Mouse (Mus musculus): ENCODE results near the gene U2af1. TPM values are rescaled to one million over a fixed set of nuclear protein-coding genes. Genes with fewer than 3 reads are reported as not detected.
"Not testable (repeated sequence)": the region's sequence is repeated elsewhere in the genome, so short reads cannot be mapped to it uniquely, and the experiment has no call there.

Gene U2af1
- polyA plus RNA-seq (2015; fragmentation: Nextera tagmentation; extraction: Ambion mirVana): 266 and 267 TPM in 2 replicates

DNA sequence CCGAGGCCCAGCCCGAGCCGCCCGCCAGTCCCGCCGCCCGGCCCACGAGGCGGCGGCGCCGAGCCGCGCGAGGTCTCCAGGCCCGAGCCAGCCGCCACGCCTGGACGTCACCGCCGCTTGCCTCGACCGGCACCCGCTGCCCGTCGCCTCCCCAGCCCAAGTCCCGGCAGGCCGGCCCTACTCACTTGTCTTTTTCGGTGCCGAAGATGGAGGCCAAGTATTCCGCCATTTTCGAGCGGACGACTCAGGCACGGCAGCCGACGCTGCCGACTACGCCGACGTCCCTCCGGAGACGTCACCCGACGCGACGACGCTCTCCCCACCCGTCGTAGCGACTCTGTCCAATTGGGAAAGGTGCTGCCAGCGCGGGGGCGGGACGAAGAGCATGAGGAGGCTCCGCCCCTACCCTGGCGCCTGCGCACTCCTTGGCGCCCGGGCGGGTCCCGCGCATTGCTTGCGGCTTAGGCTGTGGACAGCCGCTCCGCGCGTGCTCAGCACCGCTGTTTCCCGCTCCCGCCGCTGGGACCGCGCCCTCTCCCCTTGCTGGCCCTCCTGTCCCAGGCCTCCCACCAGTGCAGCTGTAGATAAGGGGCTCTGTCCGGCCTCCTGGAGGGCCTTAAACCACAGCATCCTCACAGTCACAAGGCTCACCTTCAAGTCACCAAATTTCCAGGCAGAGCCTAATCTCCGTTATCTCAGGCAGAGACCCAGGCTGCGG is at the start of gene U2af1:
U2af1 (minus strand) TSS at position 425 of the 718 bp plus-strand sequence.
- ATAC-seq: peak; percentile 98
- WGBS: under 1% methylated on average over 72 of the region's 77 CpGs
- Histone ChIP-seq H3K27me3 (replicated peaks; ENCODE audit: control insufficient read depth, insufficient read depth, low read length) (no peaks in the 10 kb centered on the region), H3K27ac (ENCODE audit: low read length) (peak within 1 kb of the TSS; percentile 73), H3K9me3 (ENCODE audit: control insufficient read depth, low read length) (no peaks in the 10 kb centered on the region), H3K4me3 (replicated peaks; ENCODE audit: low read length) (peak within 1 kb of the TSS; percentile 49), H3K9ac (replicated peaks; ENCODE audit: low read depth, low read length) (peak within 1 kb of the TSS; percentile 80), H3K4me2 (ENCODE audit: low read length) (peak within 1 kb of the TSS; percentile 74), H3K36me3 (ENCODE audit: control insufficient read depth, insufficient read depth) (peaks cover 9% of the 10 kb centered on the region), H3K4me1 (replicated peaks; ENCODE audit: control insufficient read depth, insufficient read depth, low read length) (peaks cover 18% of the 10 kb centered on the region)

DNA sequence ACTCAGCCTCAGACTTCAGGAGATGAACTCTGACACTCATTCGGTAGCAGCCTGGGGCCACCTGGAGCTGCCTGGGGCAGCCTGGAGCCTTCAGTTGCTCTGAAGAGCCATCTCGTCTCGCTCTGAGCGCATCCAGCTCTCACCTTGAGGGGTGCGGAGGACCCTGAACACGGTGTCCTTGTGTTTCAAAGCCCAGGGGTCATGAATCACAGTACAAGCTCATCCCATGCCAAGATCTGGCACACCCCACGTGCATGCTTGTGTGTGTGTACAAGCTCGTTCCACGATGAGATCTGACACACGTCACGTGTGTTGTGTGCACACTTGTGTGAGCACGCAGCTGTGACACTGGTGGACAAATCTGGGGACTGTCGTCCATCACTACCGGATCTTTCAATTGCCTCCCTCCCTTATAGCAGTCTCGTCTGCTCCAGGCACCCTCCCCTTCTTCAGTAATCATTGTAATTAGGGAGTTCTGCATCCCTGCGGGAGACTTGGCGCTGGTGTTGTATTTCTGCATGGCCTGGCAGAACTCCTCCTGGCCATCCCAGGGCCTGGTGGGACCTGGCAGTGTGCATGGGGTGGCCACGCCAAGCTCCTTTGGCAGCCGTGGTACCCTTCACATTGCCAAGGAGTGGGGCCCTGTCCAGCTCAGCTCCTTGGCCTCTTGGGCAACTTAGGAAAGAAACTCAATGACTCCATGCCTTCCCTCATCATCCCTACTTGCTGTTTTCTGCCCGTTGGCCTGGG is 46.8 kb upstream of the U2af1 start:
- Histone ChIP-seq H3K4me3 (replicated peaks; ENCODE audit: low read length) (no peak overlapping the region), H3K4me1 (replicated peaks; ENCODE audit: control insufficient read depth, insufficient read depth, low read length) (peaks cover 12% of the 10 kb centered on the region), H3K9me3 (ENCODE audit: control insufficient read depth, low read length) (no peaks in the 10 kb centered on the region), H3K27me3 (replicated peaks; ENCODE audit: control insufficient read depth, insufficient read depth, low read length) (no peaks in the 10 kb centered on the region), H3K4me2 (ENCODE audit: low read length) (no peak overlapping the region), H3K9ac (replicated peaks; ENCODE audit: low read depth, low read length) (no peak overlapping the region), H3K27ac (ENCODE audit: low read length) (no peak overlapping the region), H3K36me3 (ENCODE audit: control insufficient read depth, insufficient read depth) (no peaks in the 10 kb centered on the region)
- 58% methylated on average over 20 of the region's 20 CpGs for WGBS
- peak; percentile 73 for ATAC-seq

DNA sequence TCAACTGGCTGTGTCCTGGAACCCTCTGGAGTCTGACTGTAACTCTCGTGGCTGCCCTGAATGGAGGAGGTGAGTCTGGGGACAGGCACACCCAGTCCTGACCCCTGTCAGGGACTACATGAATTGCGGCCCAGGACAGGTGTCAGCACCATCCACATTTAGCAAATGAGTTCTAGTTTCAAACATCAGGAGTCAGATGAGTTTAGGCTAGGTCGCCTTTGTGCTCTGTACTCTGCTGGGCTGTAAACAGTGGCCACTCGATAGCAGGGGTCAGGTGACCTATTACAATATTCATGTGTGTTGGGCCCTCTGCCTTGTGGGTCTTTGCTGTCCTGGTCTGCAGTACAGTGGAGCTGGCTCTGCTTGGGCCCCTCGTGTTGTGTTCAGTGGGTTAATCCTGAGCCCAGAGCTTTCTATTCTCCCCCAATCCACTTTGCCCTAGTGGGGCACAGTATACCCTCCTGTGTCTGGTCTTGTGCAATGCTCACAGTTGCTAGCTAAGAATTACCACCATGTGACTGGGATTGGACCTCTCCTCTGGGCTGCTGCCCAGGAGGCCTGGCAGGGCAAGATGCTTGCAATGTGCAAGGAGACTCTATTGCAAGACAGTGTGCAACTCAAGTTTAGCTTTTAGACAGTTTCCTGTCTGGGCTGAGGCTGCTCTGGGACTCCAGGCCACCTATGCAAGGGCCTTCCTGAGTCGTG is 44.7 kb upstream of the U2af1 start:
- 80% methylated on average over 6 of the region's 6 CpGs for WGBS

DNA sequence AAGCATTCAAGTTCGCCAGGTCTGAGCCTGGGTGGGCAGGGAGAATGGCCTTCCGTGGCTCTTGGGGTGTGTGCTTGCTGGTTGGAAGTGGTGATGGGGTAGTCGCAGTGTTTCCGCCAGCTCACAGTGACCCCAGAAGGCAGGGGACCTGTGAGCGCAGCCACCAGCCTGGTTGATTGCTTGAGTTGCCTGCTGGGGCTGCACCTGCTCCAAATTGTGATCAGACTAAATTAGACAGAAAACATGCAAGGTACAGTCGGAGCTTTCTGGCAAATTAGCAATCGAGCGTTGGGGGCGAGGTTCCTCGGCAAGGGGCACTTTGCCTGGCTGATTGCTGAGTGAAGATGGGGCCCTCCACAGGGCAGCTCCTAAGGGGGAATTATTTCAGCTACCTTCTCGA is 39.7 kb upstream of the U2af1 start:
- WGBS: 42% methylated on average over 11 of the region's 11 CpGs

More for the DNA sequence above, 44.7 kb upstream of the U2af1 start:
- Histone ChIP-seq H3K9ac (replicated peaks; ENCODE audit: low read depth, low read length) (no peak overlapping the region), H3K4me1 (replicated peaks; ENCODE audit: control insufficient read depth, insufficient read depth, low read length) (peaks cover 10% of the 10 kb centered on the region), H3K4me2 (ENCODE audit: low read length) (no peak overlapping the region), H3K9me3 (ENCODE audit: control insufficient read depth, low read length) (no peaks in the 10 kb centered on the region), H3K36me3 (ENCODE audit: control insufficient read depth, insufficient read depth) (no peaks in the 10 kb centered on the region), H3K27me3 (replicated peaks; ENCODE audit: control insufficient read depth, insufficient read depth, low read length) (no peaks in the 10 kb centered on the region), H3K27ac (ENCODE audit: low read length) (no peak overlapping the region), H3K4me3 (replicated peaks; ENCODE audit: low read length) (no peak overlapping the region)
- ATAC-seq: no peak

DNA sequence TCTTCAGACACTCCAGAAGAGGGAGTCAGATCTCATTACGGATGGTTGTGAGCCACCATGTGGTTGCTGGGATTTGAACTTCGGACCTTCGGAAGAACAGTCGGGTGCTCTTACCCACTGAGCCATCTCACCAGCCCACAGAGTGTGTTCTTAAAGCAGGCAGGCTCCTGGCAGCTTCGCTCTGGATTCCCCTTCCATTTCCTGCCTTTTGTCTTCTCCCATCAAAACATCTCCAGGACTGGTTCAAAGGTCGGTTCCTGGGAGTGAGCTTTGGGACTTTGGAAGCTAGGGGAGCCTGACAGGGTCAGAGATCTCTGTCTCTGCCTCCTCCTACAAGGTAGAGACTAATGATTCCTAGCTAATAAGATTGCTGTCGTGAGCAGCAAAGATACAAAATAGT is 36.7 kb upstream of the U2af1 start:
- WGBS: 82% methylated on average over 6 of the region's 7 CpGs
- H3K9me3 ChIP-seq (ENCODE audit: control insufficient read depth, low read length); H3K27me3 ChIP-seq (replicated peaks; ENCODE audit: control insufficient read depth, insufficient read depth, low read length): not testable (repeated sequence)

More for the DNA sequence above, 39.7 kb upstream of the U2af1 start:
- Histone ChIP-seq H3K9me3 (ENCODE audit: control insufficient read depth, low read length) (no peaks in the 10 kb centered on the region), H3K36me3 (ENCODE audit: control insufficient read depth, insufficient read depth) (no peaks in the 10 kb centered on the region), H3K4me2 (ENCODE audit: low read length) (no peak overlapping the region), H3K27ac (ENCODE audit: low read length) (peak overlapping the region; percentile 39), H3K4me1 (replicated peaks; ENCODE audit: control insufficient read depth, insufficient read depth, low read length) (peaks cover 13% of the 10 kb centered on the region), H3K4me3 (replicated peaks; ENCODE audit: low read length) (no peak overlapping the region), H3K9ac (replicated peaks; ENCODE audit: low read depth, low read length) (no peak overlapping the region), H3K27me3 (replicated peaks; ENCODE audit: control insufficient read depth, insufficient read depth, low read length) (no peaks in the 10 kb centered on the region)
- ATAC-seq: peak; percentile 49; the same call in 1 of the 2 replicates

DNA sequence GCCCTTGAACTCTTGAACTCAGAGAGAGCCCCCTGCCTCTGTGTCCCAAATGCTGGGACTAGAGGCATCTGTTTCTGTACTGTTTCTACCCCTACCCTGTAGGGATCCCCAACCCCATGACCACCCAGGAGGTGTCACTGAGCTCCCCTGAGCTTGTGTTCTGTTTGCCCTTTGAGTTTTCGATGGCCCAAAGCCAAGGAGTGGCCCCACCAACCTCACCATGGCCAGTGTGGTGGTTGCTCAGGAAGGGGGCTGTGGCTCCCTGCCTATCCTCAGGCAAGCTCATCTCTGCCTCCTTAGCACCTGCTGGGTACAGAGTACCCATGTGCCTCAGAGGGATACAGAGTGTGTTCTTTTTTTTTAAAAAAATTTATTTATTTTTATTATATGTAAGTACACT is 36.3 kb upstream of the U2af1 start:
- WGBS: 85% methylated on average over 1 of the region's 1 CpGs
- ATAC-seq: no peak
- H3K9me3 ChIP-seq (ENCODE audit: control insufficient read depth, low read length): no peaks in the 10 kb centered on the region

More for the DNA sequence above, 36.7 kb upstream of the U2af1 start:
- not testable (repeated sequence) for H3K4me2 ChIP-seq (ENCODE audit: low read length); H3K27ac ChIP-seq (ENCODE audit: low read length); H3K36me3 ChIP-seq (ENCODE audit: control insufficient read depth, insufficient read depth); H3K9ac ChIP-seq (replicated peaks; ENCODE audit: low read depth, low read length); H3K4me3 ChIP-seq (replicated peaks; ENCODE audit: low read length); ATAC-seq
- peaks cover 17% of the 10 kb centered on the region for H3K4me1 ChIP-seq (replicated peaks; ENCODE audit: control insufficient read depth, insufficient read depth, low read length)

DNA sequence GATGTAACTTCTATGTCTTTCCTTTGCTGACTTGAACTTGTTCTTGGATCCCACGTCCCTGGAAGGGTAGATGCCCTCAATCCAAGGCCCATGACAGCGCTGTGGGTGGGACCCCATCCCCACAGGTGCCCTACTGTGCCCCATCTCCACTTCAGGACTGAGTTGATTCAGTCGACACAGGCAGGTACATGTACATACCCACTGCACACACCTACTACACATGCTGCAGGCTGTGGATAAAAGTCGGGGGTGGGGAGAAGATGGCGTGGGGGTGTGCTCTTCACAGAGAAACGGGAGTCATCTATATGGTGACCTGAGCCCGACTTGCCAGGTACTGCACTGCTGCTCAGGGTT is 35.3 kb upstream of the U2af1 start:
- WGBS: 70% methylated on average over 7 of the region's 7 CpGs

More for the DNA sequence above, 36.3 kb upstream of the U2af1 start:
- H3K27me3 ChIP-seq (replicated peaks; ENCODE audit: control insufficient read depth, insufficient read depth, low read length): no peaks in the 10 kb centered on the region
- H3K36me3 ChIP-seq (ENCODE audit: control insufficient read depth, insufficient read depth): no peaks in the 10 kb centered on the region
- no peak overlapping the region for H3K9ac ChIP-seq (replicated peaks; ENCODE audit: low read depth, low read length)
- H3K4me3 ChIP-seq (replicated peaks; ENCODE audit: low read length): no peak overlapping the region
- H3K27ac ChIP-seq (ENCODE audit: low read length): no peak overlapping the region
- H3K4me1 ChIP-seq (replicated peaks; ENCODE audit: control insufficient read depth, insufficient read depth, low read length): peaks cover 17% of the 10 kb centered on the region
- H3K4me2 ChIP-seq (ENCODE audit: low read length): no peak overlapping the region

DNA sequence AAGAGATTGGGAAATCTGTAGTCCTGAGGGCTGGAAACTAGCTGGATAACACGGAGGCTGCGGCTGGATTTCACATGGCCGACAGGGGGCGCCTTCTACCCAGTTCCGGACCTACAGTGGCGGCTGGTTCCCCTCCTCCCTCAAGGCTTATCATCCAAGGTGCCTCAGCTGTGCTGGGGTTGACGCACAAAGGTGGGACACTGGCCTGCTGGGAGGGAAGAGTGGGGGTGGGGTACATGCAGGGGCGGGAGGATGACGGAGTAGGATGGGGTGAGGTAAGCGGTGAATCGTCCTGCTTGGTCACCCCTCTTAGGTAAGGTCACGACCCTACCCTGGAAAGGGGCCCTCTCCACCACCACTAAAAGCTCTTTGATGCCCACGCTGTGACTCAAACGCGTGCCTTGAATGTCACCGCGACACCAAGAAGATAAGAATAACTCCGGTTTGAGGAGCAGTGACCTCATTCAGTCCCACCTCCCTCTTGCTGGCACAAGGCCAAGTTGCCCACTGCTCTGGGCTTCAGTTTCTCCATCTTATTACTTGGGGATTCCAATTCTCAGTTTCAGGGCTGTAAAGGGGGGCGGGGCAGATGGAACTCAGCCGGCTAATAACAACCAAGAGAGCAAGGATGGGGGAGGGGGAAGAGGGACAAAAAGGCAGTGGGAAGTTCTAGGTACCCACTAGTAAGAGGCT is 34.8 kb upstream of the U2af1 start:
- 2% methylated on average over 20 of the region's 20 CpGs for WGBS
- H3K4me2 ChIP-seq (ENCODE audit: low read length): peak overlapping the region; percentile 32
- H3K9me3 ChIP-seq (ENCODE audit: control insufficient read depth, low read length): no peaks in the 10 kb centered on the region
- H3K36me3 ChIP-seq (ENCODE audit: control insufficient read depth, insufficient read depth): no peaks in the 10 kb centered on the region
- no peak overlapping the region for H3K4me3 ChIP-seq (replicated peaks; ENCODE audit: low read length)
- H3K9ac ChIP-seq (replicated peaks; ENCODE audit: low read depth, low read length): no peak overlapping the region
- peak; percentile 72 for ATAC-seq
- H3K27ac ChIP-seq (ENCODE audit: low read length): no peak overlapping the region
- no peaks in the 10 kb centered on the region for H3K27me3 ChIP-seq (replicated peaks; ENCODE audit: control insufficient read depth, insufficient read depth, low read length)
- peaks cover 14% of the 10 kb centered on the region for H3K4me1 ChIP-seq (replicated peaks; ENCODE audit: control insufficient read depth, insufficient read depth, low read length)

More for the DNA sequence above, 35.3 kb upstream of the U2af1 start:
- Histone ChIP-seq H3K27me3 (replicated peaks; ENCODE audit: control insufficient read depth, insufficient read depth, low read length) (no peaks in the 10 kb centered on the region), H3K9ac (replicated peaks; ENCODE audit: low read depth, low read length) (no peak overlapping the region), H3K27ac (ENCODE audit: low read length) (no peak overlapping the region), H3K4me3 (replicated peaks; ENCODE audit: low read length) (no peak overlapping the region), H3K4me1 (replicated peaks; ENCODE audit: control insufficient read depth, insufficient read depth, low read length) (peaks cover 17% of the 10 kb centered on the region), H3K4me2 (ENCODE audit: low read length) (no peak overlapping the region), H3K9me3 (ENCODE audit: control insufficient read depth, low read length) (no peaks in the 10 kb centered on the region), H3K36me3 (ENCODE audit: control insufficient read depth, insufficient read depth) (no peaks in the 10 kb centered on the region)
- no peak for ATAC-seq

All from forebrain, embryonic 16.5 days (tissue).